Mouse (Mus musculus) lung, postnatal 0 days (tissue): ENCODE data around the gene Cnot3.

Experiments
- CTCF ChIP-seq: IDR thresholded peaks from 2 replicates; pipeline ENCODE4 v1.5.1; 2016; ENCODE audit warnings: antibody characterized with exemption, mild to moderate bottlenecking
- EP300 ChIP-seq: IDR thresholded peaks from 2 replicates; pipeline ENCODE4 v1.6.1; 2016; ENCODE audit warnings: antibody characterized with exemption, mild to moderate bottlenecking, control low read depth

DNA sequence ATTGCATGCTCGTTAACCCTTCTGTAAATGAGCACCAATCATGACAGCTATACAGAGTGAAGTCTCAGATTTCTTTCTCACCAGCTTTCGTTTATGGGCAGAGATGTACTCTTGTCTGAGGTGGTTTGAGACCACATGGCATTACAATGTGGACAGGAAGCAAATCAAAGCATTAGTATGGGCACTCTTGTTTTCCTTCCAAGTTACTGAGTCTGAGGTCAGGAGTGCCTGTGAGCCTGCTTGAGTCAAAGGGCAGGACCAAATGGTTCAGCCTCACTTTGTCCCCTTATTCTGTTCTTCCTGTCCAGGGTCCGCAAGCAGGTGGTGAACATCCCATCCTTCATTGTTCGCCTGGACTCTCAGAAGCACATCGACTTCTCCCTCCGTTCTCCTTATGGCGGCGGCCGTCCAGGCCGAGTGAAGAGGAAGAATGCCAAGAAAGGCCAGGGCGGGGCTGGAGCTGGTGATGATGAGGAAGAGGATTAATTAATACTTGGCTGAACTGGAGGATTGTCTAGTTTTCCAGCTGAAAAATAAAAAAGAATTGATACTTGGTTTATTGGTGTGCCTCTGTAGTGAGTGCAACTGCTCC lies 61.4 kb downstream of the Cnot3 start:
- TF ChIP-seq CTCF (no peak), EP300 (no peak)
